Mouse (Mus musculus) lung, postnatal 0 days (tissue): ENCODE data around the gene Hydin.

Experiments used
- CTCF ChIP-seq: IDR thresholded peaks from 2 replicates; pipeline ENCODE4 v1.5.1; 2016; ENCODE audit warnings: antibody characterized with exemption, mild to moderate bottlenecking
- EP300 ChIP-seq: IDR thresholded peaks from 2 replicates; pipeline ENCODE4 v1.6.1; 2016; ENCODE audit warnings: antibody characterized with exemption, mild to moderate bottlenecking, control low read depth

GRCm38 (mm10) chr8:110646064-110646463 is 379.3 kb downstream of the Hydin start:
- TF ChIP-seq CTCF (peak; percentile 96), EP300 (no peak)
